Mouse (Mus musculus): Measurements from ENCODE around the gene Glt1d1. TPM values are rescaled to one million over a fixed set of nuclear protein-coding genes. Genes with fewer than 3 reads are reported as not detected.

Gene Glt1d1
- polyA plus RNA-seq, 1 experiment from 2014 or later, result 0.33 TPM

DNA sequence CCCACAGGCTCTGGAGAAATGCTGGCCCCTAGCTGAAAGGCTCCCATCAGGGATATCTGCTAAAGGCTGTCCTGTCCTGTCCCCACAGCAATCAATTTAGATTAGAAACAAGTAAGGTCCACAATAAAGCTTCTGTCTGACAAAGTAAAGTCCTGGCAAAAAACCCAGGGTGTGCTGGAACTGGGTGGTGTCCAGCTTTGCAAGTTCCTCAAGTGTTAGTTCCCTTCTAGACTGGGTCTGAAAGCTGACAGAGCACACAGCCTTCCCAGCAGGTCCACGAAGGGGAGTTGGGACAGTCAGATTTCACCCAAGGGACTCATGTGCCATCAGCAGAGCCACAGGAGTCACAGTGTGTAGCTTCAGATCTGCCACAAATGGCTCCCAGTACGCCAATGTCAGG lies 24.6 kb upstream of the Glt1d1 start:
- Histone ChIP-seq H3K4me2 (replicated peaks; ENCODE audit: low read depth, low read length) (no peak overlapping the region), H3K9me3 (ENCODE audit: control insufficient read depth, low read depth, low read length) (no peaks in the 10 kb centered on the region), H3K36me3 (ENCODE audit: control insufficient read depth, insufficient read depth, low read length) (peaks cover 44% of the 10 kb centered on the region), H3K9ac (replicated peaks; ENCODE audit: low read depth, low read length) (no peak overlapping the region), H3K27ac (ENCODE audit: low read length) (no peak overlapping the region), H3K4me1 (ENCODE audit: control insufficient read depth, insufficient read depth, low read length) (0 out of 2 replicates have a peak, but pooled peaks cover 5% of the 10 kb centered on the region), H3K4me3 (ENCODE audit: low read depth, low read length) (no peak overlapping the region), H3K27me3 (ENCODE audit: control insufficient read depth, insufficient read depth, low read length) (no peaks in the 10 kb centered on the region)
- WGBS, result 95% methylated on average over 2 of the region's 2 CpGs
- ATAC-seq (ENCODE audit: insufficient number of reproducible peaks, insufficient read depth, low FRiP score, low read depth), result no peak

DNA sequence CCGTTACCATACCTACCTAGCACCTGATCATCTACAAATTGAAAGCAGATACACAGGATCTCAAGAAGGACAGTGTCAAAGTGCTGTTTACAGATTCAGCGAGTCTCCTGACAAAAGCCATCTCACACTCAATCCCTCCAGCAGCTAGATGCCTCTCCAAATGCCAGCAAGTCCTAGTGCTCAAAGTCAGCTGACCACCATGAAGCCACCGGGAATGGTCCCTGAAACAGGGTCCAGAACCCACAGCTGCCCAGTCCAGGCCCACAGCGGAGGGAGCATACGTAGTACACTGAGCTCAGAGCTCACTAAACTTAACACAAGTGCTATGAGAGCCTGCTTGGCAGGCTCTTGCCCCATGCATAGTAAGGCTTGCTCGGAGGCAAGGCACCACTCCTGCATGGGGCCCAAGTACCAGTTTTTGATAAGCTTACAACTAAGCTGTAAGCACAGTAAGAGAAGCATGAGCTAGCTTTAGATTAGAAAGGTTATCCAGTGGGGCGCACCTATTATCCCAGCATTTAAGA lies 22.8 kb upstream of the Glt1d1 start:
- Histone ChIP-seq H3K27me3 (ENCODE audit: control insufficient read depth, insufficient read depth, low read length) (no peaks in the 10 kb centered on the region), H3K36me3 (ENCODE audit: control insufficient read depth, insufficient read depth, low read length) (peaks cover 27% of the 10 kb centered on the region), H3K4me3 (ENCODE audit: low read depth, low read length) (no peak overlapping the region), H3K9ac (replicated peaks; ENCODE audit: low read depth, low read length) (no peak overlapping the region), H3K4me1 (ENCODE audit: control insufficient read depth, insufficient read depth, low read length) (0 out of 2 replicates have a peak, but pooled peaks cover 7% of the 10 kb centered on the region), H3K4me2 (replicated peaks; ENCODE audit: low read depth, low read length) (no peak overlapping the region), H3K27ac (ENCODE audit: low read length) (no peak overlapping the region), H3K9me3 (ENCODE audit: control insufficient read depth, low read depth, low read length) (no peaks in the 10 kb centered on the region)
- 77% methylated on average over 7 of the region's 7 CpGs for WGBS
- no peak for ATAC-seq (ENCODE audit: insufficient number of reproducible peaks, insufficient read depth, low FRiP score, low read depth)

DNA sequence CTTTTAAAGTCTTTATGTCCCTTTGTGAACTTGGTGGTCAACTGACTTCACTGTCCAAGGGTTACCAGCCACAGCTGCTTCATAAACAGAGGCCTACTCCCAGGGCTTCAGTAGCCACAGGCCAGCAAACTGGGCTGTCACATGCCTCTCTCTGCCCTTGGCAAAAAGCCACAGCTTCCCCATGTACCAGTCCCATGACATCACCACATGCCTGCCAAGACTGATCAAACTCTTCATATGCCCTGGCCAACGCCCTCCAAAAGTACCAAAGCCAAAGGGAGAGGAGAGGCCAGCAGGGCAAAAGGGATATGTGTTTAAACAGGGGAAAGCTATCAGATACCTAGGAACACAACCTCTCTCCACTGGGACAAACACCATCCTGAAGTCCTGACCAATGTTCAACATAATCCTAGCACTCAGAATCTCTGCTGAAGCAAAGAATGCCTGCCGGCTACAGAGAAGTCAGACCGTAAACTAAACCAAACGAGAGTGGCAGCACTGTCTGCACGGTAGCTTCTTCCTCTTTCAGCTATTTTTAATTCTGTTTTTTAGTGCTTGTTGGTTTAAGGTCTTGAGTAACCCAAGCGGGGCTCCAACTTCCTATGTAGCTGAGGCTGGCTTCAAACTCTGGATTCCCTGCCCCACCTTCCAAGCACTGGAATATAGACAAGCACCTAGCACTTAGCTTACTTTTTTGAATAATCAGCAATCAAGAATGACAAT lies 21.1 kb upstream of the Glt1d1 start:
- WGBS, result 81% methylated on average over 6 of the region's 6 CpGs
- Histone ChIP-seq H3K9me3 (ENCODE audit: control insufficient read depth, low read depth, low read length) (no peaks in the 10 kb centered on the region), H3K27ac (ENCODE audit: low read length) (no peak overlapping the region), H3K4me2 (replicated peaks; ENCODE audit: low read depth, low read length) (no peak overlapping the region), H3K4me3 (ENCODE audit: low read depth, low read length) (no peak overlapping the region), H3K9ac (replicated peaks; ENCODE audit: low read depth, low read length) (no peak overlapping the region), H3K27me3 (ENCODE audit: control insufficient read depth, insufficient read depth, low read length) (no peaks in the 10 kb centered on the region), H3K36me3 (ENCODE audit: control insufficient read depth, insufficient read depth, low read length) (peaks cover 19% of the 10 kb centered on the region), H3K4me1 (ENCODE audit: control insufficient read depth, insufficient read depth, low read length) (peaks cover 18% of the 10 kb centered on the region; the same call in 1 of the 2 replicates)
- no peak for ATAC-seq (ENCODE audit: insufficient number of reproducible peaks, insufficient read depth, low FRiP score, low read depth)

DNA sequence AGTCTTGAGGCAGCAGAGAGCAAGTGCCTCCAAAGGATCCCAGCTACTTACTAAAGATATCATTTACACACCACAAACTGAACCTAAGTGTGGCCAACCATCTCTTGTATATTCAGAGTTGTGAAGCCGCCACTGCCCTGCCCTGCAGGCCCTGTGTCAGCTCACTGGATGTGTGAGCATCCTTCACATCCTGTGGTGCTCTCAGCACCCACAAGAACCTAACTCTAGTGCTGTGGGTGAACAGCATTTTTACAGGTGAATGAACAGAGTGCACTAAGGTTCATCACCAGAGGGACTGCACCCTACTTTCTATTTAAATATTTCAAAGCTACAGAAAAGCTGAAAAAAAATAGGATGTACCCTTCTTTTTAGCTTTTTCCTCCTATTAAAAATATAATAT lies 20.2 kb upstream of the Glt1d1 start:
- ATAC-seq (ENCODE audit: insufficient number of reproducible peaks, insufficient read depth, low FRiP score, low read depth), result no peak
- Histone ChIP-seq H3K4me2 (replicated peaks; ENCODE audit: low read depth, low read length) (no peak overlapping the region), H3K27ac (ENCODE audit: low read length) (no peak overlapping the region), H3K9ac (replicated peaks; ENCODE audit: low read depth, low read length) (no peak overlapping the region), H3K4me3 (ENCODE audit: low read depth, low read length) (no peak overlapping the region), H3K4me1 (ENCODE audit: control insufficient read depth, insufficient read depth, low read length) (peaks cover 20% of the 10 kb centered on the region; the same call in 1 of the 2 replicates), H3K9me3 (ENCODE audit: control insufficient read depth, low read depth, low read length) (no peaks in the 10 kb centered on the region), H3K36me3 (ENCODE audit: control insufficient read depth, insufficient read depth, low read length) (peaks cover 14% of the 10 kb centered on the region; the same call in 1 of the 2 replicates), H3K27me3 (ENCODE audit: control insufficient read depth, insufficient read depth, low read length) (no peaks in the 10 kb centered on the region)
- 90% methylated on average over 1 of the region's 1 CpGs for WGBS

DNA sequence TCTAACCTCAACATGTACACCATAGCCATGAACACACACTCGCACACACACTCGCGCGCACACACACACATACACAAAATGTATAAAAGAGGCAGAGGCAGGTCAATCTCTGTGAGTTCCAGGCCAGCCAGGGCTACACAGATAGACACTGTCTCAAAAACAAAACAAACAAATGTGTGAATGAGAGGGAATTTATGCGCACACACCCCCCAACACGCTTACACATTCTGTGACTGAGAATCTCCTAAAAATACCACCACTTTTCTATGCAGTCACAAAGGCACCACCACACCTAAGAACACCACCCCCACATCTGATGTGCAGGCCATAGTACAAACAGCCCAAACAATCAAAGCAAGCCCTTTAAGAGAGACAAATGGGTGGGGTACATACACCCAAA lies 19.7 kb upstream of the Glt1d1 start:
- no peaks in the 10 kb centered on the region for H3K27me3 ChIP-seq (ENCODE audit: control insufficient read depth, insufficient read depth, low read length)

DNA sequence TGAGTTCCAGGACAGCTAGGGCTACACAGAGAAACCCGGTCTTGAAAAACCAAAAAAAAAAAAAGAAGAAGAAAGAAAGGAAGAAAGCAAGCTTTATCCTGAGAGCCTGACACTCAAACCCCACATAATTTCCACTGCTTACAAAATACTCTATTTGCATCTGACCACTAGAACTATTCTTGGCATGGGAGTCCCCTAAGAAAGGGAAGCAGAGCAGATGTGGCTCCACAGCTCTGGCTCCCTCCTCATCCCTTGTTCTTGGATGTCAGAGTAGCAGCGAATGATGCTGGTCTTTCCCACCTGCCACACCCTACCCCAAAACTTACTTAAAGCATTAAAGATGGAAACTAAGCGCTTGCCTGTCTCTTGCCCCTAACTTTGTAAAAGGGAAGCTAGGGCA lies 16.6 kb upstream of the Glt1d1 start:
- peaks cover 20% of the 10 kb centered on the region; the same call in 1 of the 2 replicates for H3K4me1 ChIP-seq (ENCODE audit: control insufficient read depth, insufficient read depth, low read length)
- H3K4me2 ChIP-seq (replicated peaks; ENCODE audit: low read depth, low read length), result peak overlapping the region; percentile 94
- H3K4me3 ChIP-seq (ENCODE audit: low read depth, low read length), result peak overlapping the region; percentile 97
- WGBS, result 72% methylated on average over 3 of the region's 3 CpGs
- no peaks in the 10 kb centered on the region for H3K27me3 ChIP-seq (ENCODE audit: control insufficient read depth, insufficient read depth, low read length)
- no peak overlapping the region for H3K27ac ChIP-seq (ENCODE audit: low read length)
- ATAC-seq (ENCODE audit: insufficient number of reproducible peaks, insufficient read depth, low FRiP score, low read depth), result no peak
- no peaks in the 10 kb centered on the region for H3K9me3 ChIP-seq (ENCODE audit: control insufficient read depth, low read depth, low read length)
- no peak overlapping the region for H3K9ac ChIP-seq (replicated peaks; ENCODE audit: low read depth, low read length)
- H3K36me3 ChIP-seq (ENCODE audit: control insufficient read depth, insufficient read depth, low read length), result no peaks in the 10 kb centered on the region

More for the DNA sequence above, 19.7 kb upstream of the Glt1d1 start:
- WGBS, result 94% methylated on average over 6 of the region's 6 CpGs
- Histone ChIP-seq H3K9me3 (ENCODE audit: control insufficient read depth, low read depth, low read length) (no peaks in the 10 kb centered on the region), H3K4me2 (replicated peaks; ENCODE audit: low read depth, low read length) (no peak overlapping the region), H3K9ac (replicated peaks; ENCODE audit: low read depth, low read length) (no peak overlapping the region), H3K4me3 (ENCODE audit: low read depth, low read length) (no peak overlapping the region), H3K4me1 (ENCODE audit: control insufficient read depth, insufficient read depth, low read length) (peaks cover 20% of the 10 kb centered on the region; the same call in 1 of the 2 replicates), H3K36me3 (ENCODE audit: control insufficient read depth, insufficient read depth, low read length) (peaks cover 9% of the 10 kb centered on the region; the same call in 1 of the 2 replicates), H3K27ac (ENCODE audit: low read length) (no peak overlapping the region)
- ATAC-seq (ENCODE audit: insufficient number of reproducible peaks, insufficient read depth, low FRiP score, low read depth), result no peak

DNA sequence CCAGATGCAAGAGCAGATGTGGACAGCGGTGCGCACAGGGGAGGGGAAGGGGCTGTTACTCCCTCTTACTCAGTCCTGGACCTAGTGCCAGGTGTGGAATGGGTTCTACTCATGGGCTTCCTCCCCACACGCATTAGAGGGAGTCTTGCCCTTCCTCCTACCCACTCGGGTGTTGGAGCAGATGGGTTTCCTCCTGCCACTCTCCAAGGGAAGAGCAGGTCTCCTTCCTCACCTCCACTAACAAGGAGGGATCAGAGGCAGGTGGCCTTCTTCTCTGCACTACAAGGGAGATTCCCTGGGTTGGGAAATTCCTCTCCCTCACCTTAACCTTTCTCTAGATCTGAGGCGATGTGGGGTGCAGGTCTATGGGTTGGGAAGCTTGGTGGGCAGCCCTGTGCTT lies 15.9 kb upstream of the Glt1d1 start:
- WGBS, result 17% methylated on average over 5 of the region's 5 CpGs

DNA sequence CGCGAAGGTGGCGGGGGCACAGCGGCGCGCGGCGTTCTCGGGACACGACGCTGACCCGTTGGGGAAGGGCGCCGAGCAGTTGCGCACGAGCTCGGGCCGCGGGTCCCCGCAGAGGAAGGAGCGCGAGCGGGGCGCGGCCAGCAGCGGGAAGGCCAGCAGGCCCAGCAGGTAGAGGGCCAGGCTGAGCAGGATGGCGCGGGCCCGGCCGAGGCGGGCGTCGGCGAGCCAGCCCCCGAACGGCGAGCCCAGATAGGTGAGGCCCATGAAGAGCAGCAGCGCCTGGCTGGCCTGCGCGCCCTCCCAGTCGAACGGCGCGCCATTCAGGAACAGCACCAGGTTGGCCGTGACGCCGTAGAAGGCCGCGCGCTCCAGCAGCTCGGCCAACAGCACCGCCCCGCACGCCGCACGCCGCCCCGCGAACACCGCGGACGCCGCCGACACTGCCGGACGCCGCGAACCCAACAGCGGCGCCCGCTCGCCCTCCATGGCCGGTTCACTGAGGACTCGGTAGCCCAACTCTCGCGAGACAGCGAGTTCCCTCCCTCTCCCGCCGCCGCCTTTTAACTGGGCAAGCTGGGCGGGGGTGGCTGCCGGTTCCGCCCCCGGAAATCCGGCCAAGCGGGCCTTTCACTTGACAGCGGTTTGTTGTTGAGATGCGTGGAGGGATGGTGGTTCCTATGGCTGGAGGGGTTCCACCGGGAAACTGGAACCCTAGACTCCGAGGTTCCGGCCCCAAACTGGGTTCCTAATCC lies 15.0 kb upstream of the Glt1d1 start:
- WGBS, result under 1% methylated on average over 57 of the region's 91 CpGs

More for the DNA sequence above, 15.9 kb upstream of the Glt1d1 start:
- peak overlapping the region; percentile 97 for H3K4me3 ChIP-seq (ENCODE audit: low read depth, low read length)
- H3K27me3 ChIP-seq (ENCODE audit: control insufficient read depth, insufficient read depth, low read length), result no peaks in the 10 kb centered on the region
- H3K9me3 ChIP-seq (ENCODE audit: control insufficient read depth, low read depth, low read length), result no peaks in the 10 kb centered on the region
- ATAC-seq (ENCODE audit: insufficient number of reproducible peaks, insufficient read depth, low FRiP score, low read depth), result no peak
- no peaks in the 10 kb centered on the region for H3K36me3 ChIP-seq (ENCODE audit: control insufficient read depth, insufficient read depth, low read length)
- H3K9ac ChIP-seq (replicated peaks; ENCODE audit: low read depth, low read length), result peak overlapping the region; percentile 97
- no peak overlapping the region for H3K27ac ChIP-seq (ENCODE audit: low read length)
- peak overlapping the region; percentile 94 for H3K4me2 ChIP-seq (replicated peaks; ENCODE audit: low read depth, low read length)
- H3K4me1 ChIP-seq (ENCODE audit: control insufficient read depth, insufficient read depth, low read length), result peaks cover 15% of the 10 kb centered on the region; the same call in 1 of the 2 replicates

More for the DNA sequence above, 15.0 kb upstream of the Glt1d1 start:
- Histone ChIP-seq H3K9me3 (ENCODE audit: control insufficient read depth, low read depth, low read length) (no peaks in the 10 kb centered on the region), H3K27me3 (ENCODE audit: control insufficient read depth, insufficient read depth, low read length) (no peaks in the 10 kb centered on the region), H3K4me1 (ENCODE audit: control insufficient read depth, insufficient read depth, low read length) (peaks cover 15% of the 10 kb centered on the region; the same call in 1 of the 2 replicates), H3K27ac (ENCODE audit: low read length) (peak overlapping the region; percentile 80), H3K4me3 (ENCODE audit: low read depth, low read length) (peak overlapping the region; percentile 97), H3K9ac (replicated peaks; ENCODE audit: low read depth, low read length) (peak overlapping the region; percentile 97), H3K36me3 (ENCODE audit: control insufficient read depth, insufficient read depth, low read length) (no peaks in the 10 kb centered on the region), H3K4me2 (replicated peaks; ENCODE audit: low read depth, low read length) (peak overlapping the region; percentile 94)
- peak; percentile 95 for ATAC-seq (ENCODE audit: insufficient number of reproducible peaks, insufficient read depth, low FRiP score, low read depth)
